Mouse (Mus musculus): ENCODE measurements around the gene Usp48. TPM values are rescaled to one million over a fixed set of nuclear protein-coding genes. Genes with fewer than 3 reads are reported as not detected.

Gene Usp48
- total and polyA plus RNA-seq, 3 experiments = 28.5 to 77.8 (median 36.6) TPM

GRCm38 (mm10) chr4:137609702-137610101 is 16.1 kb downstream of the Usp48 start:
- Histone ChIP-seq H3K27me3 (replicated peaks) (no peaks in the 10 kb centered on the region), H3K36me3 (replicated peaks in 1 of 2; ENCODE audit: control insufficient read depth in 1 of 2, insufficient read depth in 1 of 2, low read length in 1 of 2) (peaks cover 75 to 93% of the 10 kb centered on the region in 2 experiments), H3K4me2 (ENCODE audit: insufficient read depth, low read depth, poor library complexity, severe bottlenecking) (no peak overlapping the region), H3K4me1 (ENCODE audit: control insufficient read depth in 1 of 2, insufficient read depth in 2 of 2) (peaks cover 3 to 10% of the 10 kb centered on the region in 2 experiments), H3K27ac (ENCODE audit: insufficient read depth, low read depth) (no peak overlapping the region), H3K9me3 (replicated peaks; ENCODE audit: low read length) (no peaks in the 10 kb centered on the region), H3K4me3 (replicated peaks in 1 of 3; ENCODE audit: low read depth in 2 of 3, low read length in 2 of 3, poor library complexity in 1 of 3) (no peak overlapping the region), H3K9ac (ENCODE audit: insufficient read depth, low read depth) (no peak overlapping the region), H3K79me2 (replicated peaks; ENCODE audit: control insufficient read depth, extremely low read depth, insufficient read depth, poor library complexity, severe bottlenecking) (no peaks in the 10 kb centered on the region; the same call in 1 of the 2 replicates)
- dilution Hi-C loops (cut with MboI; ENCODE audit: extremely low pct_ligation_motif_present, extremely low pct_unique_long_range_greater_than_20kb, low sequenced_read_pairs) = no loop called here
- in situ Hi-C loops (cut with MboI; ENCODE audit: low pct_ligation_motif_present, low pct_unique_long_range_greater_than_20kb, low sequenced_read_pairs) = no loop called here
- peak; percentile 93 for TF ChIP-seq BHLHE40 (IDR thresholded peaks at IDR 0.05; ENCODE audit: low read depth, low read length)
- no peak for TF ChIP-seq JUN (IDR thresholded peaks at IDR 0.05; ENCODE audit: insufficient read depth, low read depth, low read length)
- 0 out of 2 replicates have a peak, but pooled peaks have one; percentile 21 for TF ChIP-seq ETS1 (conservative IDR thresholded peaks at IDR 0.05; ENCODE audit: low read depth, low read length)
- TF ChIP-seq IRF4 (IDR thresholded peaks at IDR 0.05; ENCODE audit: low read depth, low read length) = peak; percentile 80
- no peak for TF ChIP-seq MAX (IDR thresholded peaks at IDR 0.05; ENCODE audit: low read length)
- TF ChIP-seq RAD21 (IDR thresholded peaks at IDR 0.05; ENCODE audit: low read depth, low read length) = no peak
- 0 out of 2 replicates have a peak, but pooled peaks have one; percentile 21 for TF ChIP-seq TCF12 (IDR thresholded peaks at IDR 0.05; ENCODE audit: low read depth, low read length)
- no peak for TF ChIP-seq JUND (conservative IDR thresholded peaks at IDR 0.05; ENCODE audit: low read depth, low read length)
- no peak for TF ChIP-seq ZMIZ1 (IDR thresholded peaks at IDR 0.05; ENCODE audit: low read depth, low read length)
- DNase-seq (ENCODE audit: extremely low read depth) = peak; percentile 31

GRCm38 (mm10) chr4:137610256-137610655 is 16.7 kb downstream of the Usp48 start:
- no peaks in the 10 kb centered on the region for H3K27me3 ChIP-seq (replicated peaks)
- no peak for TF ChIP-seq MXI1 (IDR thresholded peaks at IDR 0.05; ENCODE audit: low read depth, low read length)
- TF ChIP-seq SMC3 (IDR thresholded peaks at IDR 0.05; ENCODE audit: low read depth, low read length) = no peak
- dilution Hi-C loops (cut with MboI; ENCODE audit: extremely low pct_ligation_motif_present, extremely low pct_unique_long_range_greater_than_20kb, low sequenced_read_pairs) (no loop called here), in situ Hi-C loops (cut with MboI; ENCODE audit: low pct_ligation_motif_present, low pct_unique_long_range_greater_than_20kb, low sequenced_read_pairs) (no loop called here)
- H3K4me1 ChIP-seq (ENCODE audit: control insufficient read depth in 1 of 2, insufficient read depth in 2 of 2) = peaks cover 3 to 10% of the 10 kb centered on the region in 2 experiments
- no peaks in the 10 kb centered on the region for H3K9me3 ChIP-seq (replicated peaks; ENCODE audit: low read length)
- H3K4me2 ChIP-seq (ENCODE audit: insufficient read depth, low read depth, poor library complexity, severe bottlenecking) = no peak overlapping the region
- DNase-seq (ENCODE audit: extremely low read depth) = no peak
- H3K36me3 ChIP-seq (replicated peaks in 1 of 2; ENCODE audit: control insufficient read depth in 1 of 2, insufficient read depth in 1 of 2, low read length in 1 of 2) = peaks cover 76 to 90% of the 10 kb centered on the region in 2 experiments
- no peaks in the 10 kb centered on the region; the same call in 1 of the 2 replicates for H3K79me2 ChIP-seq (replicated peaks; ENCODE audit: control insufficient read depth, extremely low read depth, insufficient read depth, poor library complexity, severe bottlenecking)
- no peak overlapping the region for H3K9ac ChIP-seq (ENCODE audit: insufficient read depth, low read depth)
- H3K27ac ChIP-seq (ENCODE audit: insufficient read depth, low read depth) = no peak overlapping the region
- no peak overlapping the region for H3K4me3 ChIP-seq (replicated peaks in 1 of 3; ENCODE audit: low read depth in 2 of 3, low read length in 2 of 3, poor library complexity in 1 of 3)

GRCm38 (mm10) chr4:137622847-137623246 is 29.3 kb downstream of the Usp48 start:
- Histone ChIP-seq H3K27ac (ENCODE audit: insufficient read depth, low read depth) (no peak overlapping the region), H3K4me1 (ENCODE audit: control insufficient read depth in 1 of 2, insufficient read depth in 2 of 2) (no peaks in the 10 kb centered on the region), H3K4me3 (replicated peaks in 1 of 3; ENCODE audit: low read depth in 2 of 3, low read length in 2 of 3, poor library complexity in 1 of 3) (no peak overlapping the region), H3K36me3 (replicated peaks in 1 of 2; ENCODE audit: control insufficient read depth in 1 of 2, insufficient read depth in 1 of 2, low read length in 1 of 2) (peaks cover 60 to 90% of the 10 kb centered on the region in 2 experiments), H3K9ac (ENCODE audit: insufficient read depth, low read depth) (no peak overlapping the region), H3K9me3 (replicated peaks; ENCODE audit: low read length) (no peaks in the 10 kb centered on the region), H3K4me2 (ENCODE audit: insufficient read depth, low read depth, poor library complexity, severe bottlenecking) (no peak overlapping the region), H3K79me2 (replicated peaks; ENCODE audit: control insufficient read depth, extremely low read depth, insufficient read depth, poor library complexity, severe bottlenecking) (no peaks in the 10 kb centered on the region), H3K27me3 (replicated peaks) (no peaks in the 10 kb centered on the region)
- dilution Hi-C loops (cut with MboI; ENCODE audit: extremely low pct_ligation_motif_present, extremely low pct_unique_long_range_greater_than_20kb, low sequenced_read_pairs) (no loop called here), in situ Hi-C loops (cut with MboI; ENCODE audit: low pct_ligation_motif_present, low pct_unique_long_range_greater_than_20kb, low sequenced_read_pairs) (no loop called here)
- DNase-seq (ENCODE audit: extremely low read depth) = no peak
- TF ChIP-seq NRF1 (IDR thresholded peaks at IDR 0.05; ENCODE audit: low read depth, low read length) = no peak
- no peak for TF ChIP-seq ZMIZ1 (IDR thresholded peaks at IDR 0.05; ENCODE audit: low read depth, low read length)
- no peak for TF ChIP-seq MEF2A (IDR thresholded peaks at IDR 0.05; ENCODE audit: borderline replicate concordance, low read depth, low read length)
- TF ChIP-seq JUN (IDR thresholded peaks at IDR 0.05; ENCODE audit: insufficient read depth, low read depth, low read length) = no peak
- no peak for TF ChIP-seq MAFK (IDR thresholded peaks at IDR 0.05; ENCODE audit: insufficient replicate concordance, low read length)
- TF ChIP-seq POLR2A (IDR thresholded peaks at IDR 0.05; ENCODE audit: low read depth, low read length) = no peak
- no peak for TF ChIP-seq ELF1 (IDR thresholded peaks at IDR 0.05; ENCODE audit: low read depth, low read length)
